Mouse (Mus musculus) cerebellum, adult 2 months (tissue): ENCODE measurements at regions not wholly inside any gene's neighbourhood (a gene's known extent, or its start where the extent isn't known, plus 50 kb on each side); places are given as distances from the start of the nearest gene placed in this dataset.

ENCODE experiments used
- DNase-seq, 2 experiments: peaks; one replicate each; pipeline ENCODE4 v3.0.0; 2021
- H3K27ac ChIP-seq: fragments of 200-500 bp; 2 replicates; pipeline ENCODE4 v1.5.1; 2012; ENCODE audit warnings: low read length, control low read depth, inconsistent platforms; ENCODE audit not compliant: insufficient read depth
- H3K27me3 ChIP-seq: fragments of 200-500 bp; 2 replicates; pipeline ENCODE4 v1.6.1; 2012; ENCODE audit warnings: inconsistent platforms, mild to moderate bottlenecking, low read length, moderate library complexity; ENCODE audit not compliant: control insufficient read depth, insufficient read depth
- H3K4me1 ChIP-seq: fragments of 200-500 bp; 2 replicates; pipeline ENCODE4 v1.6.1; 2011; ENCODE audit warnings: low read length; ENCODE audit not compliant: control insufficient read depth, insufficient read depth
- H3K4me3 ChIP-seq: fragments of 200-500 bp; replicated peaks from 2 replicates; pipeline ENCODE3; 2011; ENCODE audit warnings: mild to moderate bottlenecking, low read depth, low read length, control low read depth; ENCODE audit not compliant: insufficient read depth
- CTCF ChIP-seq: fragments of 200-500 bp; IDR thresholded peaks from 2 replicates; pipeline ENCODE4 v1.5.1; 2011; ENCODE audit warnings: low read depth, mild to moderate bottlenecking, control low read depth, low read length, moderate library complexity, borderline replicate concordance; ENCODE audit not compliant: insufficient read depth
- POLR2A ChIP-seq: fragments of 200-500 bp; IDR thresholded peaks from 2 replicates; pipeline ENCODE4 v1.6.1; 2011; ENCODE audit warnings: low read length, control low read depth, borderline replicate concordance; ENCODE audit not compliant: insufficient read depth
- WGBS: fragments of 180-500 bp; shearing (Covaris S2); methylation state at CpG from one replicate; pipeline ENCODE4 v1.1.7; 2018; 5-methylcytosine and 5-hydroxymethylcytosine counted together

DNA sequence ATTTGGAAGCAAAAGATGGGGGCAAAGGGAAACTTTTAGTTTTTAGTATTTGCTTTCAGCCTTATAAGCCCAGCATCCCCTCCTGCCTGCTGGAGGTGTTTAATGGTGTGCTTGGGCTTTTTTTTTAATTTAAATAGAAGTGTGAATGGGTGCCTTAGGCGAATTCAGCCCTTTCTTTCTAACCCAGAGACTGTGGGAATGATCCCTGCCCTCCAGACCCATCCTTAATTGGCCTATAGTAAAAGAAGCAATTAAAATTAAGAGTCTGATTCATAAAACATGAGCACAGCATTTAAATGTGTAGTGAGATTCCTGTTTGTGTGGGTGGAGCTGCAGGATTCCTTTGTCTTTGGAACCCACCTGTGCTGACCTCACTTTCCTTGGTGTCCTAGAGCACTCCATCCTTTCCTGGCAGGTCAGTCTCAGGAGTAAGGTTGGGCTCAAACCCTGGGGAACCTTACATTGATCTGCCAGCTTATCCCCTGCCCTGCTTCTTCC, 552.6 kb downstream of the Bcl11a start:
- TF ChIP-seq CTCF = no peak
- no peak for TF ChIP-seq POLR2A
- Histone ChIP-seq H3K27me3 (no peaks in the 10 kb centered on the region; the same call in 1 of the 2 replicates), H3K4me1 (peaks cover 5% of the 10 kb centered on the region; the same call in 1 of the 2 replicates), H3K27ac (no peak overlapping the region), H3K4me3 (no peak overlapping the region)
- no peak for DNase-seq
- WGBS = 93% methylated on average over 1 of the region's 1 CpGs

DNA sequence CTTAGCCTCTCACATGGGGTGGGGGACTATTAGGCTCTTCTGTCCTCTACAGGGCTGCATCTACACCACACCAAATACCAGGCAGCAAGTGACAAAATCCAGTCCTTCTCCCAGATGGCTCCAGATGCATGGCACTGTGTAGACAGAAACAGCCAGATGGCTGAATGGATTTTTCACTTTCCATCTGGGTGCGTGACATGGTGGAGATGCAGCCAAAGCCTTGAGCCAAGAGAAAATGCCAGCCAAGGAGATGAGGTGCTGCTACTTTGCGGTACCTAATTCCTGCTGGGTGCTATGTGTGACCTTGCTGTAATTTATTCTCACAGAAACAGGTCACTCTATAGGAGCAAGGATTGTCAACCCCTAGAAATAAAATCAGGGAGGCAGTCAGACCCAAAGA, 553.8 kb downstream of the Bcl11a start:
- H3K4me1 ChIP-seq = peaks cover 5% of the 10 kb centered on the region; the same call in 1 of the 2 replicates
- TF ChIP-seq CTCF (no peak), POLR2A (no peak)
- H3K27me3 ChIP-seq = no peaks in the 10 kb centered on the region; the same call in 1 of the 2 replicates
- H3K27ac ChIP-seq = no peak overlapping the region
- DNase-seq = peak; percentile 8 to 24
- 26% methylated on average over 2 of the region's 2 CpGs for WGBS
- no peak overlapping the region for H3K4me3 ChIP-seq

DNA sequence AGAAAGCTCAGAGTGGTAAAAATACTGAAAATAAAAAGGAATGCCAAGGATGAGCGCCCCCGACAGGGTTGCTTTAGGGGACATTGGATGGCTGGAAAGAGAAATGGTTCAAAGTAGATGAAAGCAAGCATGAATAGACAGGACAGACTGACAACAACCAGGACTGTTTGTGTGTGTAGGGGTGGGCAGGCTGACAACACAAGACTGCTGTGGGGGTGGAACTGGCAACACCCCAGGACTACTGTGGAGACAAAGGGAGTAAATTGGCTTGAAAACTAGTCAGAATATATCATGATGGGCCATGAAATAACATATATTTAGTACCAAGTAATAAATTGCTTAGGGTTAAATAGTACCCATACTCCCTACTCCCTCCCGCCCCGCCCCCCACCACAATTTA, 558.9 kb downstream of the Bcl11a start:
- no peak overlapping the region for H3K27ac ChIP-seq
- TF ChIP-seq POLR2A = no peak
- TF ChIP-seq CTCF = no peak
- DNase-seq = no peak
- WGBS = 88% methylated on average over 4 of the region's 4 CpGs
- no peaks in the 10 kb centered on the region; the same call in 1 of the 2 replicates for H3K27me3 ChIP-seq
- no peak overlapping the region for H3K4me3 ChIP-seq
- peaks cover 3% of the 10 kb centered on the region; the same call in 1 of the 2 replicates for H3K4me1 ChIP-seq

DNA sequence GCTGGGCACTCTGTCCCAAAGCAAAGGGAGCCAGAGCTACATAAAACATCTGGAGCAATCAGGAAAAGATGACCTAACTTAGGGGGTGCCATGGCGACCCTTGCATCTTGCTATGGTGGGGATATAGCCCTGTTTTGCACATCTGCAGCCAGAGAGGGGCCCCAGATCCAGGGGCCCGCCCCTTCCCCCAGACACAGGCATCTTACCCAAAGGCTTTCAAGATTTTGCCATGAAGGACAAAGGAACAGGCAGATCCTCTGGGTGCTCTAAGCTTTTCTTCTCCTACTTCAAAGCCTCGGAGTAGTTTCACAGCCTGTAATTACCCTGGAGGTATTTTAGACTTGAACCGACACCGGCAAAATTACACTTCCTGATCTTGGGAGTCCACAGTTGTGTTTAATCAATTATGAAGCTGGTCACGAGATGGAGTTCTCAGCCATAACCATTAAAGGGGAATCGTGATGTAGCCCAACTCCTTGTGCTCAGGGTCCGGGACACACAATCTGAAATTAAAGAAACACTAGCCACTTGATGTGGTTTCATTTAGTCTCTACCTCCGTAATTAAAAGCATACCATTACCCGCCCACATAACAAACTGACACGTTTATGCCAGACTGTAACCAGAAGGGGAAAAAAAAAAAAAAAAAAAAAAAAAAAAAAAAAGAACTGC, 565.7 kb downstream of the Bcl11a start:
- no peak overlapping the region for H3K4me3 ChIP-seq
- no peak for TF ChIP-seq CTCF
- no peaks in the 10 kb centered on the region for H3K4me1 ChIP-seq
- no peak overlapping the region for H3K27ac ChIP-seq
- no peaks in the 10 kb centered on the region for H3K27me3 ChIP-seq
- DNase-seq = no peak
- WGBS = 81% methylated on average over 11 of the region's 11 CpGs

DNA sequence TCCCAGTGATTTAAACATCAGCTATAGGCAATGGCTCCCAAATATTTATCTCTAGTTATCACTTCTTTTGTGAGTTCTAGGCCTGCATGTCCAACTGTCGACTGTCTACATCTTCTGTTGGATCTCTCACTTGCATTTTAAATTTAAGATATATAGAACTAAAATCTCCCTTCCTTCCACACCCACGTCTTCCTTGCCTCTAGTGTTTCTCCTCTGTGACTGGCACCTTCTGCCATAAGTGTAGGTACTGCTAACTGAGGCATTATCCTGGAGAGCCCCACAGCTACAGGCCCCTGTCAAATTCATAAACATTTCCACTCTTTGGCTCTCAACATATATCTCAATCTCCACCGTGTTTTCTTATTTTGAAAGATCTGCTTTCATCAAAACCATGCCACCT, 575.0 kb downstream of the Bcl11a start:
- no peak for DNase-seq
- 84% methylated on average over 3 of the region's 3 CpGs for WGBS
- H3K27me3 ChIP-seq = no peaks in the 10 kb centered on the region

DNA sequence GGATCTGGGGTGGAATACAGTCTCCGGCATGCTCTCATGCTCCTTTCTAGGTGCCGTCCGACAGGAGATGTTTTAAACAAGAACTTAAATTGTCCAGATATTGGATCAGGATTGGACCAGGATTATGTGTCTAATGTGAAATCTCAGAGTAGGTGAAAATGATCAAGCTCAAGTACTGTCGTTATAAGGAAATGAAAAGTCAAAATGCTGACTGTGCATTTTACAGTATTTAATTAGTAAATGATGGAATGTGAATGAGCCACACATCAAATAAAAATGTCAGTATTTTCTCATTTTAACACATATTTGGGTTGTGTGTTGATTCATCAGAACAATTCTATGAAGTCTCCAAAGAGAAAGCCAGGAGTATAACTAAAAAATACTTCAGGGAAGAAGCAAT, 586.2 kb downstream of the Bcl11a start:
- no peak overlapping the region for H3K27ac ChIP-seq
- H3K4me1 ChIP-seq = no peaks in the 10 kb centered on the region
- H3K27me3 ChIP-seq = no peaks in the 10 kb centered on the region
- DNase-seq = no peak
- 95% methylated on average over 4 of the region's 4 CpGs for WGBS
- no peak overlapping the region for H3K4me3 ChIP-seq
- no peak for TF ChIP-seq POLR2A
- no peak for TF ChIP-seq CTCF

More for the DNA sequence above, 575.0 kb downstream of the Bcl11a start:
- H3K4me3 ChIP-seq = no peak overlapping the region
- TF ChIP-seq POLR2A (no peak), CTCF (no peak)
- H3K4me1 ChIP-seq = no peaks in the 10 kb centered on the region
- H3K27ac ChIP-seq = no peak overlapping the region

DNA sequence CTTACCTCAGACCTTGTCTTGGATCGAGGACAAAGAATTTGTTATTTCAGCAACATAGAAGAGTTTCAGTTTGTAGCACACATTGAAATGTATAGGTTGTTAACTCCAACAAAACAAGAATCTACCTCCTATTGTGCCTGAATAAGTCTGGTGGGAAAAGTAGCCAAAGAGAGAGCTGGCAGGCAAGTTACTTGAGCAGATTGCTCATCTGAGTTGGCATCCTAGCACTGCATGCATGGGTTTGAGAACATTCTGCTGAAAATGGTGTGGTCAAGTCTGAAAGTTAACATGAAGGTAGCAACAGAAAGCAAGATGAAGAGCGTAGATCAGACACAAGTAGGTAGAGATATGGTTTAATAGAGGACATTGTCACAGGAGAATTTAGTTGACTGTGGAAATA, 587.5 kb downstream of the Bcl11a start:
- 87% methylated on average over 2 of the region's 2 CpGs for WGBS
- Histone ChIP-seq H3K4me3 (no peak overlapping the region), H3K27me3 (no peaks in the 10 kb centered on the region), H3K27ac (no peak overlapping the region), H3K4me1 (no peaks in the 10 kb centered on the region)
- peak in 1 of 2 experiments; percentile 12 for DNase-seq
- TF ChIP-seq CTCF (no peak), POLR2A (no peak)

DNA sequence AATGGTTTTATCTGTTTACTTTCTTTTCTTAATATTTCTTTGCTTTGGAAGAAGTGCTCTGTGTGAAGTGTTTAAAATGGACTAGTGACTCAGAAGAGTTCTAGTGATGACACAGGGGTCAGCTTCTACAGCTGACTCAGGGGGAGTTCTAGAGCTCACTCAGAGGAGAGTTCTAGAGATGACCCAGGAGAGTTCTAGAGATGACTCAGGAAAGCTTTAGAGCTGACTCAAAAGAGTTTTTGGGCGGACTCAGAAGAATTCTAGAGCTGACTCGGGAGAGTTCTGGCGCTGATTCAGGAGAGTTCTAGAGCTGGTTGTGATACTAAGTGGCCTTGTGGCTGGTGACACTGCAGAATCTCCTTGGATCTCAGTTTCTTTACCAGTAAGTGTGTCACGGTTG, 593.8 kb downstream of the Bcl11a start:
- no peak for TF ChIP-seq CTCF
- TF ChIP-seq POLR2A = no peak
- no peak for DNase-seq
- 96% methylated on average over 4 of the region's 4 CpGs for WGBS
- Histone ChIP-seq H3K4me3 (no peak overlapping the region), H3K27me3 (no peaks in the 10 kb centered on the region), H3K4me1 (no peaks in the 10 kb centered on the region), H3K27ac (no peak overlapping the region)
